Mouse (Mus musculus) left cerebral cortex, adult 18-20 months (tissue): ENCODE results near the gene Apoa2. TPM values are rescaled to one million over a fixed set of nuclear protein-coding genes. Genes with fewer than 3 reads are reported as not detected.
"Not testable (repeated sequence)": the region's sequence is repeated elsewhere in the genome, so short reads cannot be mapped to it uniquely, and the experiment has no call there.

ENCODE experiments used
- DNase-seq, 2 experiments: peaks; one replicate each; pipeline ENCODE4 v3.0.0; 2021 to 2022; ENCODE audit warnings: low spot score in 2 of 2, mixed read lengths in 1 of 2
- total RNA-seq, 2 experiments: library from RNA; stranded (reverse); gene quantifications; 2 replicates each; pipeline ENCODE4 v1.2.3; 2021

The Apoa2 gene
- total RNA-seq, 2 experiments from 2014 or later = 1.8 to 3.1 TPM

- DNase-seq = no peak
These were observed 9.7 kb downstream of the Apoa2 start for GRCm38 (mm10) chr1:171234538-171234937.

- no peak for DNase-seq
These were observed 10.9 kb downstream of the Apoa2 start for GRCm38 (mm10) chr1:171235791-171236190.

- DNase-seq = no peak
These were observed 12.6 kb downstream of the Apoa2 start for GRCm38 (mm10) chr1:171237438-171237837.

- DNase-seq = peak; percentile 53 to 55
These were observed 13.6 kb downstream of the Apoa2 start for GRCm38 (mm10) chr1:171238463-171238862.

GRCm38 (mm10) chr1:171239992-171240744 lies 15.3 kb downstream of the Apoa2 start:
- no peak for DNase-seq

- DNase-seq = no peak
These were observed 16.1 kb downstream of the Apoa2 start for GRCm38 (mm10) chr1:171240911-171241310.

GRCm38 (mm10) chr1:171241952-171242351 lies 17.1 kb downstream of the Apoa2 start:
- DNase-seq = not testable (repeated sequence)

GRCm38 (mm10) chr1:171245353-171245752 lies 20.5 kb downstream of the Apoa2 start:
- DNase-seq = no peak

GRCm38 (mm10) chr1:171246709-171247452 lies 22.0 kb downstream of the Apoa2 start:
- DNase-seq = peak; percentile 98

- no peak for DNase-seq
These were observed 22.6 kb downstream of the Apoa2 start for GRCm38 (mm10) chr1:171247453-171247841.

- DNase-seq = no peak
These were observed 23.1 kb downstream of the Apoa2 start for GRCm38 (mm10) chr1:171247916-171248315.

- no peak for DNase-seq
These were observed 23.8 kb downstream of the Apoa2 start for GRCm38 (mm10) chr1:171248386-171249226.

GRCm38 (mm10) chr1:171249913-171250600 lies 25.2 kb downstream of the Apoa2 start, which contains the start of gene Adamts4:
Adamts4 (plus strand) TSS chr1:171250421.
- DNase-seq = peak in 1 of 2 experiments; percentile 51

GRCm38 (mm10) chr1:171250680-171251593 lies 26.1 kb downstream of the Apoa2 start, which contains the start of gene Ndufs2:
Ndufs2 (minus strand) TSS chr1:171251388.
- DNase-seq = no peak

- DNase-seq = no peak
These were observed 26.9 kb downstream of the Apoa2 start for GRCm38 (mm10) chr1:171251594-171252324.

- no peak for DNase-seq
These were observed 27.6 kb downstream of the Apoa2 start for GRCm38 (mm10) chr1:171252415-171252814.

GRCm38 (mm10) chr1:171256095-171256818 lies 31.4 kb downstream of the Apoa2 start:
- DNase-seq = no peak

- peak; percentile 54 to 67 for DNase-seq
These were observed 32.2 kb downstream of the Apoa2 start for GRCm38 (mm10) chr1:171256937-171257548.
